Mouse (Mus musculus): ENCODE measurements around the gene A4galt. TPM values are rescaled to one million over a fixed set of nuclear protein-coding genes. Genes with fewer than 3 reads are reported as not detected.

The A4galt gene
- total and polyA plus RNA-seq, 3 experiments, result 11.2 to 23.6 (median 15.9) TPM

DNA sequence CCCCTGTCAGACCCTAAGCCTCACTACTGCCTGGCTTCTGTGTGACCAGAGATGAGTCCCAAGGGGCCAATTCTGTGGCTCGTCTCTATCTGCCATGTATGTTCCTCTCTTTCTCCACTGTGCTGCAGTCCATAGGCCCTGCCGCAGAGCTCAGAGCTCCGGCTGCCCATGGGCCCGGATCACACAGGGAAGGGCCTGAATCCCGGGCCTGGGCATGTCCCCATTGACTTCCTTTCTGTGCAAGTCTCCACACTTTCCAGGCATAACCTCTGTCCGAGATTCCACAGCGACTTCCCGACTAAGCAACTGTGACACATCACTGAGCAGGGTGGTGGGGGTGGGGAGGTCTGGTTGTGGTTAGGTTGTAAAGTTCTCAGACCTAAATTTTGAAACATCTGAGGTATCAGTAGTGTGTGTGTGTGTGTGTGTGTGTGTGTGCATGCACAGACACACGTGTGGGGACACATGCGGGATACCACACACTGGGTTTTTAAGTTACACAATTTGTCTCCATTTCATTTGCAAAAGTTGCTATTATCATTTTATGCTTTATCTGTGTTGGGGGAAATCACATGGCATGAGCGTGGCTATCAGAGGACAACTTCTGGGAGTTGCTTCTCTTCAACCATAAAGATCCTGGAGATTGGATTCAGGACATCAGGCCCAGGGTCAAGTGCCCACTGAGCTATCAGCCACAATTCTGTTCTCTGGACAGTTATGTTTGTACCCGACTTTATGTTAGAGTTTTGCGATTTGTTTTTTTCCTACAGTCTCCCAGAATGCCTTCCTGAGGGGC, 40.9 kb upstream of the A4galt start:
- Histone ChIP-seq H3K4me3 (replicated peaks in 1 of 3; ENCODE audit: low read depth in 2 of 3, low read length in 2 of 3, poor library complexity in 1 of 3) (no peak overlapping the region), H3K79me2 (replicated peaks; ENCODE audit: control insufficient read depth, extremely low read depth, insufficient read depth, poor library complexity, severe bottlenecking) (no peaks in the 10 kb centered on the region), H3K4me2 (ENCODE audit: insufficient read depth, low read depth, poor library complexity, severe bottlenecking) (no peak overlapping the region), H3K27ac (ENCODE audit: insufficient read depth, low read depth) (no peak overlapping the region), H3K36me3 (replicated peaks in 1 of 2; ENCODE audit: control insufficient read depth in 1 of 2, insufficient read depth in 1 of 2, low read length in 1 of 2) (no peaks in the 10 kb centered on the region), H3K27me3 (replicated peaks) (no peaks in the 10 kb centered on the region), H3K9ac (ENCODE audit: insufficient read depth, low read depth) (no peak overlapping the region), H3K4me1 (ENCODE audit: control insufficient read depth in 1 of 2, insufficient read depth in 2 of 2) (peaks cover 36 to 64% of the 10 kb centered on the region in 2 experiments), H3K9me3 (replicated peaks; ENCODE audit: low read length) (peaks cover 6% of the 10 kb centered on the region)
- TF ChIP-seq ETS1 (conservative IDR thresholded peaks at IDR 0.05; ENCODE audit: low read depth, low read length) (peak; percentile 28; the same call in 1 of the 2 replicates), MAX (IDR thresholded peaks at IDR 0.05; ENCODE audit: low read length) (0 out of 2 replicates have a peak, but pooled peaks have one; percentile 35), BHLHE40 (IDR thresholded peaks at IDR 0.05; ENCODE audit: low read depth, low read length) (peak; percentile 75), CHD2 (IDR thresholded peaks at IDR 0.05; ENCODE audit: low read length) (peak; percentile 51), TBP (conservative IDR thresholded peaks at IDR 0.05; ENCODE audit: low read depth, low read length) (no peak)
- dilution Hi-C loops (cut with MboI; ENCODE audit: extremely low pct_ligation_motif_present, extremely low pct_unique_long_range_greater_than_20kb, low sequenced_read_pairs), result no loop called here
- in situ Hi-C loops (cut with MboI; ENCODE audit: low pct_ligation_motif_present, low pct_unique_long_range_greater_than_20kb, low sequenced_read_pairs), result no loop called here
- peak; percentile 85 for DNase-seq (ENCODE audit: extremely low read depth)

DNA sequence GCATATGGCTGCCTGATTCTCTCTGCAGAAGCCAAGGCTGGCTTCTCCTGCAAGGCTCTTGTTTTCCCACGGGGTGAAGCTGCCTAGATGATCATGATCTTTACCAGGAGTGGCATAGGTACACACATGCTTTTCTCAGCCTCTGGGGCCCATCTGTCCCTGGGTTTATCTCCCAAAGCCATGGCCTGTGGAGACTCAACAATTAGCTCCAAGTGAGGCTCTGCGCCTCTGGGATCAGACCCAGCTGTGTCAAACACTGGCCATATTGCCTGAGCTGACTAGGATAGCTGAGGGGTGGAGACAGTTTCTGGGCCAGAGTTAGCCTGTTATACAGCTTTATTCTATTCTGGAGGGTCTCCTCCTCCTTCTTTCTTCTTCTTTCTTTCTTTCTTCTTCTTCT, 39.3 kb upstream of the A4galt start:
- Histone ChIP-seq H3K79me2 (replicated peaks; ENCODE audit: control insufficient read depth, extremely low read depth, insufficient read depth, poor library complexity, severe bottlenecking) (no peaks in the 10 kb centered on the region), H3K36me3 (replicated peaks in 1 of 2; ENCODE audit: control insufficient read depth in 1 of 2, insufficient read depth in 1 of 2, low read length in 1 of 2) (no peaks in the 10 kb centered on the region), H3K9ac (ENCODE audit: insufficient read depth, low read depth) (no peak overlapping the region), H3K4me3 (replicated peaks in 1 of 3; ENCODE audit: low read depth in 2 of 3, low read length in 2 of 3, poor library complexity in 1 of 3) (no peak overlapping the region), H3K27me3 (replicated peaks) (no peaks in the 10 kb centered on the region), H3K27ac (ENCODE audit: insufficient read depth, low read depth) (no peak overlapping the region), H3K4me2 (ENCODE audit: insufficient read depth, low read depth, poor library complexity, severe bottlenecking) (no peak overlapping the region), H3K9me3 (replicated peaks; ENCODE audit: low read length) (peaks cover 10% of the 10 kb centered on the region), H3K4me1 (ENCODE audit: control insufficient read depth in 1 of 2, insufficient read depth in 2 of 2) (peaks cover 24 to 49% of the 10 kb centered on the region in 2 experiments)
- TF ChIP-seq RCOR1 (conservative IDR thresholded peaks at IDR 0.05; ENCODE audit: low read depth, low read length) (no peak), TBP (conservative IDR thresholded peaks at IDR 0.05; ENCODE audit: low read depth, low read length) (no peak), SIN3A (IDR thresholded peaks at IDR 0.05; ENCODE audit: low read length) (no peak), RAD21 (IDR thresholded peaks at IDR 0.05; ENCODE audit: low read depth, low read length) (no peak), ELF1 (IDR thresholded peaks at IDR 0.05; ENCODE audit: low read depth, low read length) (no peak), E2F4 (IDR thresholded peaks at IDR 0.05; ENCODE audit: insufficient replicate concordance, low read depth, low read length) (no peak)
- dilution Hi-C loops (cut with MboI; ENCODE audit: extremely low pct_ligation_motif_present, extremely low pct_unique_long_range_greater_than_20kb, low sequenced_read_pairs) (no loop called here), in situ Hi-C loops (cut with MboI; ENCODE audit: low pct_ligation_motif_present, low pct_unique_long_range_greater_than_20kb, low sequenced_read_pairs) (no loop called here)
- DNase-seq (ENCODE audit: extremely low read depth), result no peak

DNA sequence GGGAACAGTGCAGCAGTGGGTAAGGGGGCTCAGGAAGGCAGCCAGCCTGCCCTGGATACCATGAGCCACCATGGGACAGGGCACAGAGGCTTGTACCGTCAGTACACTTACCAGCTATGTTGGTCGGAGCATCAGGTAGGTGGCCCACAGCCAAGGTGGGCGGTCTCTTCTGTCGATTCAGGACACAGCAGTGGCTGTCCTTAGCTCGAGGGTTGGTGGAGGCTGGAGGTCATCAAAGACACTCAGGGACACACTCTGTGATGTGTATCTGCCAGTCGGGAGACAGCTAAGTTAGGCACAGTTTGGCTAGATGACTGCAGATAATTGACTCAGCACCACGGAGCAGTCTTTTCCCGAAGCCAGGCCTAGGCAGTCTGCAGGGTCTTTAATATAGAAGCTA, 33.3 kb upstream of the A4galt start:
- DNase-seq (ENCODE audit: extremely low read depth), result no peak
- Histone ChIP-seq H3K27me3 (replicated peaks) (no peaks in the 10 kb centered on the region), H3K4me1 (ENCODE audit: control insufficient read depth in 1 of 2, insufficient read depth in 2 of 2) (no peaks in the 10 kb centered on the region), H3K4me3 (replicated peaks in 1 of 3; ENCODE audit: low read depth in 2 of 3, low read length in 2 of 3, poor library complexity in 1 of 3) (no peak overlapping the region), H3K27ac (ENCODE audit: insufficient read depth, low read depth) (no peak overlapping the region), H3K4me2 (ENCODE audit: insufficient read depth, low read depth, poor library complexity, severe bottlenecking) (no peak overlapping the region), H3K9ac (ENCODE audit: insufficient read depth, low read depth) (no peak overlapping the region), H3K36me3 (replicated peaks in 1 of 2; ENCODE audit: control insufficient read depth in 1 of 2, insufficient read depth in 1 of 2, low read length in 1 of 2) (no peaks in the 10 kb centered on the region), H3K79me2 (replicated peaks; ENCODE audit: control insufficient read depth, extremely low read depth, insufficient read depth, poor library complexity, severe bottlenecking) (no peaks in the 10 kb centered on the region), H3K9me3 (replicated peaks; ENCODE audit: low read length) (peaks cover 3% of the 10 kb centered on the region)
- no peak for TF ChIP-seq ZMIZ1 (IDR thresholded peaks at IDR 0.05; ENCODE audit: low read depth, low read length)
- TF ChIP-seq BHLHE40 (IDR thresholded peaks at IDR 0.05; ENCODE audit: low read depth, low read length), result no peak
- no peak for TF ChIP-seq JUND (conservative IDR thresholded peaks at IDR 0.05; ENCODE audit: low read depth, low read length)
- no peak for TF ChIP-seq MAFK (IDR thresholded peaks at IDR 0.05; ENCODE audit: insufficient replicate concordance, low read length)
- no peak for TF ChIP-seq RCOR1 (conservative IDR thresholded peaks at IDR 0.05; ENCODE audit: low read depth, low read length)
- TF ChIP-seq SMC3 (IDR thresholded peaks at IDR 0.05; ENCODE audit: low read depth, low read length), result no peak
- TF ChIP-seq RAD21 (IDR thresholded peaks at IDR 0.05; ENCODE audit: low read depth, low read length), result no peak
- no peak for TF ChIP-seq MAZ (IDR thresholded peaks at IDR 0.05; ENCODE audit: low read depth, low read length)
- TF ChIP-seq KAT2A (IDR thresholded peaks at IDR 0.05; ENCODE audit: insufficient replicate concordance, low read length), result no peak
- no peak for TF ChIP-seq SIN3A (IDR thresholded peaks at IDR 0.05; ENCODE audit: low read length)
- TF ChIP-seq EP300 (IDR thresholded peaks at IDR 0.05; ENCODE audit: low read length), result no peak
- TF ChIP-seq USF1 (IDR thresholded peaks at IDR 0.05; ENCODE audit: low read depth, low read length), result no peak
- TF ChIP-seq USF2 (conservative IDR thresholded peaks at IDR 0.05; ENCODE audit: low read depth, low read length), result no peak
- TF ChIP-seq IRF4 (IDR thresholded peaks at IDR 0.05; ENCODE audit: low read depth, low read length), result no peak
- TF ChIP-seq NELFE (IDR thresholded peaks at IDR 0.05; ENCODE audit: low read depth, low read length), result no peak
- in situ Hi-C loops (cut with MboI; ENCODE audit: low pct_ligation_motif_present, low pct_unique_long_range_greater_than_20kb, low sequenced_read_pairs), result no loop called here
- dilution Hi-C loops (cut with MboI; ENCODE audit: extremely low pct_ligation_motif_present, extremely low pct_unique_long_range_greater_than_20kb, low sequenced_read_pairs), result no loop called here

All from CH12.LX (cell line).